Mouse (Mus musculus): ENCODE measurements around the gene Astn1. TPM values are rescaled to one million over a fixed set of nuclear protein-coding genes. Genes with fewer than 3 reads are reported as not detected.

Astn1 gene
- polyA plus RNA-seq, 1 experiment from 2014 or later, result 70.6 TPM

GRCm38 (mm10) chr1:158493289-158493688, 131.2 kb downstream of the Astn1 start:
- Histone ChIP-seq H3K9ac (replicated peaks; ENCODE audit: low read depth, low read length) (no peak overlapping the region), H3K4me1 (ENCODE audit: control insufficient read depth, insufficient read depth, low read length) (no peaks in the 10 kb centered on the region; the same call in 1 of the 2 replicates), H3K27me3 (ENCODE audit: control insufficient read depth, insufficient read depth, low read length) (no peaks in the 10 kb centered on the region), H3K9me3 (ENCODE audit: control insufficient read depth, low read length) (no peaks in the 10 kb centered on the region), H3K4me2 (ENCODE audit: low read depth, low read length) (no peak overlapping the region), H3K27ac (ENCODE audit: low read depth, low read length) (no peak overlapping the region), H3K36me3 (ENCODE audit: control insufficient read depth, insufficient read depth, low read length) (no peaks in the 10 kb centered on the region), H3K4me3 (ENCODE audit: low read depth, low read length) (no peak overlapping the region)
- 58% methylated on average over 3 of the region's 3 CpGs for WGBS
- no peak for ATAC-seq (ENCODE audit: low read depth)

GRCm38 (mm10) chr1:158500140-158500539, 138.1 kb downstream of the Astn1 start:
- H3K4me2 ChIP-seq (ENCODE audit: low read depth, low read length), result no peak overlapping the region
- 19% methylated on average over 4 of the region's 4 CpGs for WGBS
- H3K27me3 ChIP-seq (ENCODE audit: control insufficient read depth, insufficient read depth, low read length), result no peaks in the 10 kb centered on the region
- no peak overlapping the region for H3K4me3 ChIP-seq (ENCODE audit: low read depth, low read length)
- no peaks in the 10 kb centered on the region for H3K9me3 ChIP-seq (ENCODE audit: control insufficient read depth, low read length)
- 0 out of 2 replicates have a peak, but pooled peaks cover 5% of the 10 kb centered on the region for H3K36me3 ChIP-seq (ENCODE audit: control insufficient read depth, insufficient read depth, low read length)
- H3K27ac ChIP-seq (ENCODE audit: low read depth, low read length), result no peak overlapping the region
- no peaks in the 10 kb centered on the region for H3K4me1 ChIP-seq (ENCODE audit: control insufficient read depth, insufficient read depth, low read length)
- no peak; the same call in 1 of the 2 replicates for ATAC-seq (ENCODE audit: low read depth)
- no peak overlapping the region for H3K9ac ChIP-seq (replicated peaks; ENCODE audit: low read depth, low read length)

GRCm38 (mm10) chr1:158501019-158501418, 138.9 kb downstream of the Astn1 start:
- 38% methylated on average over 4 of the region's 4 CpGs for WGBS
- H3K4me2 ChIP-seq (ENCODE audit: low read depth, low read length), result no peak overlapping the region
- H3K4me1 ChIP-seq (ENCODE audit: control insufficient read depth, insufficient read depth, low read length), result no peaks in the 10 kb centered on the region
- no peaks in the 10 kb centered on the region for H3K9me3 ChIP-seq (ENCODE audit: control insufficient read depth, low read length)
- no peaks in the 10 kb centered on the region for H3K27me3 ChIP-seq (ENCODE audit: control insufficient read depth, insufficient read depth, low read length)
- no peak overlapping the region for H3K27ac ChIP-seq (ENCODE audit: low read depth, low read length)
- H3K4me3 ChIP-seq (ENCODE audit: low read depth, low read length), result no peak overlapping the region
- no peak overlapping the region for H3K9ac ChIP-seq (replicated peaks; ENCODE audit: low read depth, low read length)
- ATAC-seq (ENCODE audit: low read depth), result no peak
- peaks cover 9% of the 10 kb centered on the region; the same call in 1 of the 2 replicates for H3K36me3 ChIP-seq (ENCODE audit: control insufficient read depth, insufficient read depth, low read length)

- no peak for ATAC-seq (ENCODE audit: low read depth)
- Histone ChIP-seq H3K4me2 (ENCODE audit: low read depth, low read length) (no peak overlapping the region), H3K36me3 (ENCODE audit: control insufficient read depth, insufficient read depth, low read length) (peaks cover 11% of the 10 kb centered on the region), H3K27ac (ENCODE audit: low read depth, low read length) (no peak overlapping the region), H3K9me3 (ENCODE audit: control insufficient read depth, low read length) (no peaks in the 10 kb centered on the region), H3K27me3 (ENCODE audit: control insufficient read depth, insufficient read depth, low read length) (no peaks in the 10 kb centered on the region), H3K4me3 (ENCODE audit: low read depth, low read length) (no peak overlapping the region), H3K9ac (replicated peaks; ENCODE audit: low read depth, low read length) (no peak overlapping the region), H3K4me1 (ENCODE audit: control insufficient read depth, insufficient read depth, low read length) (no peaks in the 10 kb centered on the region)
- WGBS, result 72% methylated on average over 3 of the region's 3 CpGs
Observed at GRCm38 (mm10) chr1:158507610-158508009, 145.5 kb downstream of the Astn1 start.

- ATAC-seq (ENCODE audit: low read depth), result no peak
- Histone ChIP-seq H3K4me3 (ENCODE audit: low read depth, low read length) (no peak overlapping the region), H3K27ac (ENCODE audit: low read depth, low read length) (no peak overlapping the region), H3K36me3 (ENCODE audit: control insufficient read depth, insufficient read depth, low read length) (peaks cover 24% of the 10 kb centered on the region), H3K4me2 (ENCODE audit: low read depth, low read length) (no peak overlapping the region), H3K27me3 (ENCODE audit: control insufficient read depth, insufficient read depth, low read length) (no peaks in the 10 kb centered on the region), H3K4me1 (ENCODE audit: control insufficient read depth, insufficient read depth, low read length) (no peaks in the 10 kb centered on the region), H3K9ac (replicated peaks; ENCODE audit: low read depth, low read length) (no peak overlapping the region), H3K9me3 (ENCODE audit: control insufficient read depth, low read length) (no peaks in the 10 kb centered on the region)
- 87% methylated on average over 4 of the region's 4 CpGs for WGBS
Observed at GRCm38 (mm10) chr1:158509112-158509855, 147.2 kb downstream of the Astn1 start.

- no peaks in the 10 kb centered on the region for H3K9me3 ChIP-seq (ENCODE audit: control insufficient read depth, low read length)
- H3K36me3 ChIP-seq (ENCODE audit: control insufficient read depth, insufficient read depth, low read length), result peaks cover 27% of the 10 kb centered on the region
- H3K27me3 ChIP-seq (ENCODE audit: control insufficient read depth, insufficient read depth, low read length), result no peaks in the 10 kb centered on the region
- no peaks in the 10 kb centered on the region for H3K4me1 ChIP-seq (ENCODE audit: control insufficient read depth, insufficient read depth, low read length)
- H3K9ac ChIP-seq (replicated peaks; ENCODE audit: low read depth, low read length), result no peak overlapping the region
- H3K27ac ChIP-seq (ENCODE audit: low read depth, low read length), result no peak overlapping the region
- no peak overlapping the region for H3K4me3 ChIP-seq (ENCODE audit: low read depth, low read length)
- H3K4me2 ChIP-seq (ENCODE audit: low read depth, low read length), result no peak overlapping the region
- WGBS, result 87% methylated on average over 15 of the region's 15 CpGs
- peak; percentile 14; the same call in 1 of the 2 replicates for ATAC-seq (ENCODE audit: low read depth)
Observed at GRCm38 (mm10) chr1:158510478-158511207, 148.6 kb downstream of the Astn1 start.

GRCm38 (mm10) chr1:158512089-158512488, 150.0 kb downstream of the Astn1 start:
- Histone ChIP-seq H3K4me2 (ENCODE audit: low read depth, low read length) (no peak overlapping the region), H3K36me3 (ENCODE audit: control insufficient read depth, insufficient read depth, low read length) (peaks cover 27% of the 10 kb centered on the region)
- ATAC-seq (ENCODE audit: low read depth), result no peak

GRCm38 (mm10) chr1:158512636-158513035, 150.6 kb downstream of the Astn1 start:
- Histone ChIP-seq H3K27me3 (ENCODE audit: control insufficient read depth, insufficient read depth, low read length) (no peaks in the 10 kb centered on the region), H3K4me3 (ENCODE audit: low read depth, low read length) (no peak overlapping the region), H3K36me3 (ENCODE audit: control insufficient read depth, insufficient read depth, low read length) (peaks cover 27% of the 10 kb centered on the region), H3K4me1 (ENCODE audit: control insufficient read depth, insufficient read depth, low read length) (no peaks in the 10 kb centered on the region), H3K4me2 (ENCODE audit: low read depth, low read length) (no peak overlapping the region), H3K27ac (ENCODE audit: low read depth, low read length) (no peak overlapping the region), H3K9me3 (ENCODE audit: control insufficient read depth, low read length) (no peaks in the 10 kb centered on the region), H3K9ac (replicated peaks; ENCODE audit: low read depth, low read length) (no peak overlapping the region)
- WGBS, result 90% methylated on average over 6 of the region's 6 CpGs
- no peak for ATAC-seq (ENCODE audit: low read depth)

More at GRCm38 (mm10) chr1:158512089-158512488, 150.0 kb downstream of the Astn1 start:
- H3K9ac ChIP-seq (replicated peaks; ENCODE audit: low read depth, low read length), result no peak overlapping the region
- H3K9me3 ChIP-seq (ENCODE audit: control insufficient read depth, low read length), result no peaks in the 10 kb centered on the region
- H3K27me3 ChIP-seq (ENCODE audit: control insufficient read depth, insufficient read depth, low read length), result no peaks in the 10 kb centered on the region
- no peak overlapping the region for H3K4me3 ChIP-seq (ENCODE audit: low read depth, low read length)
- no peak overlapping the region for H3K27ac ChIP-seq (ENCODE audit: low read depth, low read length)
- no peaks in the 10 kb centered on the region for H3K4me1 ChIP-seq (ENCODE audit: control insufficient read depth, insufficient read depth, low read length)

- H3K9ac ChIP-seq (replicated peaks; ENCODE audit: low read depth, low read length), result no peak overlapping the region
- no peaks in the 10 kb centered on the region for H3K9me3 ChIP-seq (ENCODE audit: control insufficient read depth, low read length)
- no peaks in the 10 kb centered on the region for H3K4me1 ChIP-seq (ENCODE audit: control insufficient read depth, insufficient read depth, low read length)
- no peak overlapping the region for H3K27ac ChIP-seq (ENCODE audit: low read depth, low read length)
- H3K4me3 ChIP-seq (ENCODE audit: low read depth, low read length), result no peak overlapping the region
- no peak for ATAC-seq (ENCODE audit: low read depth)
- peaks cover 27% of the 10 kb centered on the region for H3K36me3 ChIP-seq (ENCODE audit: control insufficient read depth, insufficient read depth, low read length)
- no peaks in the 10 kb centered on the region for H3K27me3 ChIP-seq (ENCODE audit: control insufficient read depth, insufficient read depth, low read length)
- no peak overlapping the region for H3K4me2 ChIP-seq (ENCODE audit: low read depth, low read length)
- WGBS, result 89% methylated on average over 13 of the region's 13 CpGs
Observed at GRCm38 (mm10) chr1:158513572-158513971, 151.5 kb downstream of the Astn1 start.

Measured in neural tube, embryonic 14.5 days (tissue).